Mouse (Mus musculus): ENCODE measurements around the gene Rcc1.

DNA sequence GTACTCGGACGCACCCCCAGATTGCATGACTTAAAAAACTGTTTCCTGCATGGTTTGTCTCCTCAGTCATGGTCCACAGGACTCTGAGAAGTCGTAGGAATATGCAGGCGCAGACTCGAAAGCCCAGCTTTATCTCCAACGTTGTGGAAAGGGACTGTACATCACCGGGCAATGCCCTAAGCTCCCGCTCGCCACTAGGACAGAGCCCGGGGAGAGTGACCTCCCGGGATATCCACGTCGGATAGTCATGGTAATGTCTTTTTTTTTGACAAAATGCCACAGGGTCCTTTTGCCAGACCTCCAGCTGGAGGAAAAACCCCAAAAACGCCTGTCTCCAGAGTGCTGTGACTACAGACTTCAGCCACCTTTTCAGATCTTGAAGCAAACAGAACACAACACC, 666 bp downstream of the Rcc1 start:
- no peak for TF ChIP-seq CTCF (IDR thresholded peaks at IDR 0.05; ENCODE audit: control insufficient read depth, insufficient read depth, low read length)
- no peak for TF ChIP-seq POLR2A (IDR thresholded peaks at IDR 0.05; ENCODE audit: borderline replicate concordance, control insufficient read depth, low read depth, low read length)

Data from bone marrow, adult 2 months (tissue).